Mouse (Mus musculus) spleen, embryonic (tissue): ENCODE measurements around the gene Sost.

ENCODE experiments used
- CTCF ChIA-PET: fragments of 350-600 bp; sonication (Branson Sonifier 250); formaldehyde crosslinking; loops from one replicate; lab custom pipeline; 2022; lab: Charles Lee

Sost gene

DNA sequence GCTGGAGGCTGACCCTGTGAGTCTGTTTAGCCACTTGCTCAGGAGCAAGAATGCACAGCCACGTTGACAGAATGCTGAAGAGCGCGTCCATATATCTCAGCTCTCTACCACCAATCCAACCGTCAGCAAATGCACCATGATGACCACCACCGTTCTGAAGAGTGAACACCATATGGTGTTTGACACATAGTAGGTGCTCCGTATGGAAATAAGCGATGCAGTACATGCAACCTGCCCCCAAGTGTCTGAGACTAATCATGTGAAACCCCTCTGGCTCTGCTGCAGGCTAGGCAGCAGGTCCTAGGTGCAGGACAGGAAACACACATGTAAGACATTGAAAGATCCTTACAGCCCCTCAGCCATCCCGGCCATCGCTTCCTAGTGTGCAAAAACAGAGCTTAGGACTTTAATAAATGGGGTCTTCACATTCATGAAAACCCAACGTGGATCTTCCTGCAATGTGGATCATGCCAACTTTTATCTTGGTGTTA is 16.7 kb upstream of the Sost start:
- CTCF ChIA-PET: no interaction called here

DNA sequence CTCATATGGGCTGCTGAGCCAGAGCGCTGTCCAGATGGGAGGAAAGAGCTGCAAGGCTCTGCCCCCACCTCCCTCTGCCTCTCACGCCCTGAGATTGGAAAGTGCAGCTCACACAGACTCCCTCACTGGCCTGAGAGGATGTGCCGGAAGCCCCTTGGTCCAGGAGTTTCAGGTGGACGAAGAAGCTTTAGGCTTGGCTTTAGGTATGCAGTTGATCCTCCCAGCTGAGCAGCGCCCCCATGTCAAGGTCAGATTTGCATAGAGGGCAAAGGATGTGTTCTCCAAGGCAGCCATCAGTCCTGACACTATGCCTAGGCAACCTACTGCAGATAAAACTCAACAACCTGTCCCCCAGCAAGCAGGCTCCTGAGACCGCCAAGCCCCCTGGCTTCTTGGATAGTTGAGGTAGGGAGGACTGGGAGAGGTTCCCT is 16.2 kb upstream of the Sost start:
- CTCF ChIA-PET: no interaction called here

DNA sequence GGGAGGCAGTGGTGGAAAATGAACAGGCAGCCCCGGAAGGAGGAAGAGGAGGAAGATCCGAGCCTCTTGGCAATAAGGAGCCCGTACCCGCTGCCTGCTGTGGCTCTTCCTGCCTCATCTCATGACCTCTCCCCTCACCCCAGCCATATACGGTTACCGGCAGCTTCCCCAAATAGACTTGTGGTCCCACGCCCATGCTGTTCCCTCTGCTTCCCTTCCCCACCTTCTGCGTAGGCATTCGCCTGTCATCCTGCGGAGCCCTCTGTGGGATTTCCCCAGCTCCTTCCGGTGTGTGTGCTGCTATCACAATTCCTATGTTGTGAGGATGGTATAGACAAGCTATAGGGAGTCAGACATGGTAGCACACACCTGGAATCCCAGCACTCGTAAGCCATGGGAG is 15.0 kb upstream of the Sost start:
- CTCF ChIA-PET: interaction anchor here (1.1 kb wide), 1 partner anchor 12 kb away, joined by 3 read pairs; no protein-coding TSS in a partner anchor

DNA sequence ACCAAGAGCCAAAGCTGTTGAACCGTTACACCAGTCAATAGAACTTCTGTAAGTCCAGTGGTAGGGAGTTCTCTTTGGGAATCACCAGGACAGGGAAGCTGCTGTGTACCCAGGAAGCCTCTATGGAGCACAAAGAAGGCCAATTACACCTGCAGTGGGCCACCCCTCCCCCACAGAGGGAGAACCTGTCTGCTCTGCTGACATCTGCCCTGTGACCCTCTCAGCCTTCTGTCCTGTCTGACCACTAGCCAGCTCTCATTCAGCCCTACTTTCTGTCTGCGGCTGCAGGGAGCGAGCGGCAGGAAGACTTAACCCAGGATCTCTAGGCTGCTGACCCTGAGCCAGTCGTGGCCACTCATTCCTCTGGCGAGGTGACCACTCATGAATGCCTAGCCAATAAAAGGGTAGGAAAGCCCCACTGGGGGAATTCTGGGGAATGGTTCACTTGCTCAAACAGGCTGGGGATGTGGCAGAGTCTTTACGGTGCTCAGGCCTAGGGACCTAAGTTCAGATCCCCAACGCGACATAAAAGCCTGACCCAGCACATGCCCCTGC is 13.9 kb upstream of the Sost start:
- CTCF ChIA-PET: no interaction called here

DNA sequence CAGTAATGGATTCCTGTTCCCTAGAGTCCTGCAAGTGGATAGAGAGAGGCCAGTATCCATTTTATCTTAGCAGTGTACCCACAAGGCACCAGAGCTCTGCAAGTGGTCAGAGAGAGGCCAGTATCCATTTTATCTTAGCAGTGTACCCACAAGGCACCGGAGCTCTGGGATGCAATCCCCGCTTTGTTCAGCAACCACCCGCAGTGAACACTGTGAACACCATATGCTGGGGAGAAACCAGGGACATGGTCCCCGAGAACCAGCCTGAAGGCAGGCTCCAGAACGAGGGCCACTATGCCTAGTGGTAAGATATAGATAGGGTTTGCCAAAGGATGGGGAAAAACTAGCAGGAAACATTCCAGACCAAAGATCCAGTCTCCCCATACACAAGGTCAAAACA is 12.3 kb upstream of the Sost start:
- CTCF ChIA-PET: no interaction called here

DNA sequence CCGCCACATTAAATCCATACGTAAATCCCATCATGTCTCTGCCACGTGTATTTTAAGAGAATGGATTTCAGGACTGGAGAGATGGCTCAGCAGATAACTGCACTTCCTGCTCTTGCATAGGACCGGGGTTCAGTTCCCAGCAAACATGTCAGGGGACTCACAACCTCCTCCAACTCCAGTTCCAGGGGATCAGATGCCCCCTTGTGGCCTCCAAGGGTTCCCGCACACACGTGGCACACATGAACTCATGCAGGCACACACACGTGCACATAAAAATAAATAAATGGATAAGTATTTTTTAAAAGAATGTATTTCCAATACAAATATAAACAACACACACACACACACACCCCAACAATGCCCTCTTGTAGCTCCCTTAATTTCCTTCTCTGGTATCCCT is 10.1 kb upstream of the Sost start:
- CTCF ChIA-PET: interaction anchor here (0.6 kb wide), 1 partner anchor 73 kb away, joined by 3 read pairs; no protein-coding TSS in a partner anchor

DNA sequence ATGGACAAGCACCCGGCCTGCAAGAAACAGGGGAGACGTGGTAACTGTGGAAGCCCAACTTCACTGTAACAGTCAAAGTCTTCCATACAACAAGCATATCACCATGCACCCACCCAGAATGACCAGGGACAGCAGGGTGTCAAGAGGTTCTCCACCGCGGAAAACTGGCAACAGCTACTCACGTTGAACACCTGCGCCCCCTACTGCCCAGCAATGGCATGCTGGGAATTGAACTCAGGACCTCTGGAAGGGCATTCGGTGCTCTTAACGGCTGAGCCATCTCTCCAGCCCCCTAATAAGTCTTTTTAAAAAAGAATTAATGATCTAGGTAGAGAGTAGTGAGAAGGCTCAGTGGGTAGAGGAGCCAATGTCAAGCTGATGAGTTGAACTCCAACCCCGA is 8.1 kb upstream of the Sost start:
- CTCF ChIA-PET: interaction anchor here (1.1 kb wide), 1 partner anchor 12 kb away, joined by 3 read pairs; the partner anchor contains the start of gene Dusp3

DNA sequence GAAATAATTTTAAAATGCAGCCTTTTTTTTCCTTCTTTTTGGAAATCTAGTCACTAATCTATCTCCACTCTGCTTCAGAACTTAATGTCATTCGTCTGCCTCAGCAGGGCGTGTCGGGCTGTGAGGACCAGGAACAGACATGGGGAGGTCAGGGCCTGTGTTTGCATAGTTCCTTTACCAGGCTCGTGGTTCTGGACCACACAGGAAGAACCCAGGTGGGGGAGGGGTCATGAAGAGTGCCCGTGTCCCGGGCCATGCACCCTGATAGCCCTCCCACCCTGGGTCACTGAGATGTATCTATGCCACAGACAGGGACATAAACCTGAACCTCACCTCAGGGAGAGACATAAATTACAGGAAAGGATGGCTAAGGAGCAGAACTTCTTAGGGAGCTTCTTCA is 7.4 kb upstream of the Sost start:
- CTCF ChIA-PET: interaction anchor here (1.1 kb wide), 1 partner anchor 12 kb away, joined by 3 read pairs; the partner anchor contains the start of gene Dusp3

DNA sequence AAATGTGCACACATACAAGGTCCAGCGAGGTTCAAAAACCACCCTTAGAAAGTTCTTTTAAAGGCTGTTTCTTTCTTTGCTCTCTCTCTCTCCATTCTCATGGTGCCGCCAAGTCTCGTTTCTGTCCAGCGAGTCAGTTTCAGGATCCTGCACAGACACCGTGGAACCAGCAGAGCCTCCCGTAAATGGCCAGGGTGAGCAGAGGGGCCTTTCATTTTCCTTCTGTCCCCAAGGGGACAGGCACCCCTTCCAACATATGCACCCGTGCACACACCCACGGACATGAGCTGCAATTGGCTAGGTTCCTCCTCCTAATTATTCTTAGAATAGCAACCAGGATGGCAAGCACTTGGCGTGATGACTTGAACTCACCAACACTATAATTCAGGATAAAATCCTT is 6.7 kb upstream of the Sost start:
- CTCF ChIA-PET: interaction anchor here (0.5 kb wide), 1 partner anchor 11 kb away, joined by 5 read pairs; the partner anchor contains the start of gene Cfap97d1

DNA sequence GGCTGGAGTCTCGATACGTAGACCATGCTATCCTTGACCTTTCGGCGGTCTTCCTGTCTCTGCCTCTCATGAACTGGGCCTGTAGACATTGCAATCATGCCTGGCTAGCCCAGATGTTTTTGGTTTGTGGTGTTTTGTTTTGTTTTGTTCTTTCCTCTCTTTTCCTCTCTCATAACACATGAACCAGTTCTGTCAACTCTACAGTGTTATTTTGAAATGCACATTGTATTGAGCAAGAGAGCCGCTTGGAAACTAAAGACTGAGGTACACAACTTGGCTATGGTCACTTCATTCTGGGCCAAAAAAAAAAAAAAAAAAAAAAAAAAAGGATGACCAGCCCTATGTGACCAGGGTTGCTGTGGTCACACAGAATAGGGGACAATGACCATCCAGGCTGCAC is 5.8 kb upstream of the Sost start:
- CTCF ChIA-PET: no interaction called here

DNA sequence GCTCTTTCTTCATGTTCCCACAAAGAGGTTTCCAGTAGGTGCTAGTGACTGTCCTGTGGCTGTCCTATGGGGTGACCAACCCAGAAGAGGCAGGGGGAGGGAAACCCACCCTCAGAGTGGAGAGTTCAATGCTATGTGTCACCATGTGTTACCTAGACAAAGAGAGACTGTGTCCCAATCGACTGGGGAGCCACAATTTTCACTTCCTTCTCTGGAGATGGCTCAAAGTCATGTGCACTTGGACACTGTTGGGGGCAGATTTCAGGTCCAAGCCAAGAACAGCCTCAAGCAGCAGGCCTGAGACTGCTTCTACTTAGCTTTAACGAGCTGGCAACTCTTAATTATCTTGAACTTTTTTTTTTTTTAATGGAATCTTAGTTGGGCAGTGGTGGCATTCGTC is 5.3 kb upstream of the Sost start:
- CTCF ChIA-PET: no interaction called here

DNA sequence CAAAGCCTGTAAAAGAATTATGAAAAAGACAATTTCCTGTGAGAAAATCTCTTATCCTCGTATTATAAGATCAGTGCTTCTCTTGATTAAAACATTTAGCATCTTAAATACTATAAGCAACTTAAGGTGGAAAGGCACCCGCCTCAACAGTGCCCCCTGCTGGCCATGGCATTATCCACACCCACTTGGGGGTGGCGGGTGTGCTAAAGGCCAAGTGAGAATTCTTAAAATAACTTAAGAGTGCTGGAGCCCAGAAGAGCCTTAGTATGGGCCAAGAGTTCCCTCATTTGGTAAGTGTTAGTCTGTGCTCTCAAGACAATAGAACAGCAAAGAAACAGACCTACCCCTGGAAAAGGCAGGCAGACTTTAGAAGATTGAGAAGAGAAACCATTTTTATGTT is 4.6 kb upstream of the Sost start:
- CTCF ChIA-PET: no interaction called here

DNA sequence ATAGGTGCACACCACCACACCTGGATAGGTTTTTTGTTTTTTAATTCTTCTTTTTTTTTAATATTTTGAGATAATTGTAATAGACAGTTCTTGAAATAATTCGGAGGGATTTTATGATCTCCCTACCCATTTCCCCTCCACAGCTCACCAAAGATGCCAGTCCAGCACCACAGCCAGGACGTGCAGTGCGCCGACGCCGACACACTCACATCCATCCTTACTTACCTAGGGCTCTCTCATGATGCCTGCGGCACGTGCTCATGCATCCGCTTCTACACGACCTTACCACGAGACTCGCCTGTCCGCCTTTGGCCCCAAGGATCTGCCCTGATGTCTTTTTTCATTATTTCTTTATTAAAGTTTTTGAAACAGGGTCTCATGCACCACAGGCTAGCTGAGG is 3.0 kb upstream of the Sost start:
- CTCF ChIA-PET: interaction anchor here (0.7 to 0.8 kb wide), 2 partner anchors 12 to 70 kb away, joined by 3 to 5 read pairs; no protein-coding TSS in a partner anchor

DNA sequence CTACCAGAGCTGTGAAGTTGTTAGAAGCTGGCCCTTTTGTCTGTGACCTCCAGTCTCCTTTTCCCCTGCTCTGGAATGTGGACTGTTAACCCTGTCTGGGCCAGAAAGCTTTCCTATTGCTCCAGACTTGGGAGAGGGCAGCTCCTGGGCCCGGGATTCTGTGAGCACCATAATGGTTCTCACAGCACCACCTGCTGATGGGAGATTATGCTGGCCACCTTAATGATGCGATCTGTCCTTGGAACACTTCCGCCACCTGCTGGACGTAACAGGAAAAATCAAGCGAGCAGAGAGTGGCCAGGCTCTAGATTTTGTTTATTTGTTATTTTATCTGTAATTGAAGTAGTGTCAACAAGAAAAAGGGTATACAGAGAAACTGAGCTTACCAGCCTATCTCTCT is 2.0 kb upstream of the Sost start:
- CTCF ChIA-PET: interaction anchor here (0.7 to 1.2 kb wide), 6 partner anchors 23 to 69 kb away, joined by 3 to 6 read pairs (median 5); no protein-coding TSS in a partner anchor

DNA sequence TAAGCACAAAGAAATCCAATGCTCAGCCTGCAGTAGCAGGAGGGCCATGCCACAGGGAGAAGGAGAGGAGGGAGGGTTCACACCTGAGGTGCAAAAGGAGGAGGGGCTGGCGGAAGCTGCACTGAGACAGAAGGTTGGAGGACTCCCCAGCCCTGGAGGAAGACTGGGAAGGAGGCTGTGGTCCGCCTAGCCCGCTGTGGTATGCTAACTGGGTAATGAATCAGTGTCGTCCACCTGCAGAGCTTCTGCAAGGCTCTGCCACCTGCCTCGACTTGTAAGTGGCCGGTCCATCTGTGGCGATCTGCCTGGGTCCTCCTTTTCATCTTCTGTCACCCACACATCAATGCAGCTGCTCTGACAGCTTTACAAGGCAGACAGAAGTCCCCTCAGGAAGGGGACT is 1.5 kb upstream of the Sost start:
- CTCF ChIA-PET: interaction anchor here (0.7 to 1.2 kb wide), 5 partner anchors 22 to 54 kb away, joined by 3 to 6 read pairs (median 5); no protein-coding TSS in a partner anchor

DNA sequence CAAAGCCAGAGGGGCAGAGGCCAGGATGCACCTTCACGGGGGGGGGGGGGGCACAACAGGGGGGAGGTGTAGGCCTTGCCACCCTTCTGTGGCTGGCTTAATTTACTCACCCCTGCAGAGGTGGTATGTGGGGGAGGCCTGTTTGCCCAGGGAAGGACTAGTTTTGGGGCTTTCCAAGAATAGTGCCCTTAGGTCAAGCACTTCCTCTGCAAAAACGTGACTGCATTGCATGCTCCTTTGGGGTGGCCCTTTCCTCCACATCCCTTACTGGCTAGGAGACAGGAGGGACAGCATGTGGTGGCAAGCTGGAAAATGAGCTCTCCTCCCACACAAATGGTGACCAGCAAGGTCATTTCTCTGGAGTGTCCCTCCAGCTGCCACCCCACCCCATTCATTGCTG is 1.3 kb downstream of the Sost start:
- CTCF ChIA-PET: interaction anchor here (0.6 to 2.0 kb wide), 3 partner anchors 14 to 62 kb away, joined by 6 to 11 read pairs (median 7); no protein-coding TSS in a partner anchor

DNA sequence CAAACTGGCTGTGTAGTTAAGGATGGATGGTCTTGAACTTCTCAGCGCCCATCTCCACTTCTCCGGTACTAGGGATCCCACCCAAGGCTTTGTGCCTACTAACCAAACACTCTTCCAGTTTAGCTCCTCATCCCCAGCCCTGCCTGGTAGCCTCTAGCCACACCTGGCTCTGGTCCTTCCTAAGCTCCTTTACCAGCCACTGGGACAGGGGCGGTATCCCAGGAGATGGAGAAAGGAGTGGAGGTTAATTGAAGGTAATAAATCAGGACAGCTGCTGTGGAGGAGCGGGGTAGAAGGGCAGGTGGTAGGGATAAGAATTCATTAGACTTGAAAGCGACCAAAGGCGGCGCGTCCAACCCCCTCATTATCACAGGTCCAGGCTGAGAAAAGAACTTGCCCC is 2.2 kb downstream of the Sost start:
- CTCF ChIA-PET: interaction anchor here (0.6 to 2.0 kb wide), 3 partner anchors 13 to 169 kb away, joined by 7 to 11 read pairs (median 8); no protein-coding TSS in a partner anchor

DNA sequence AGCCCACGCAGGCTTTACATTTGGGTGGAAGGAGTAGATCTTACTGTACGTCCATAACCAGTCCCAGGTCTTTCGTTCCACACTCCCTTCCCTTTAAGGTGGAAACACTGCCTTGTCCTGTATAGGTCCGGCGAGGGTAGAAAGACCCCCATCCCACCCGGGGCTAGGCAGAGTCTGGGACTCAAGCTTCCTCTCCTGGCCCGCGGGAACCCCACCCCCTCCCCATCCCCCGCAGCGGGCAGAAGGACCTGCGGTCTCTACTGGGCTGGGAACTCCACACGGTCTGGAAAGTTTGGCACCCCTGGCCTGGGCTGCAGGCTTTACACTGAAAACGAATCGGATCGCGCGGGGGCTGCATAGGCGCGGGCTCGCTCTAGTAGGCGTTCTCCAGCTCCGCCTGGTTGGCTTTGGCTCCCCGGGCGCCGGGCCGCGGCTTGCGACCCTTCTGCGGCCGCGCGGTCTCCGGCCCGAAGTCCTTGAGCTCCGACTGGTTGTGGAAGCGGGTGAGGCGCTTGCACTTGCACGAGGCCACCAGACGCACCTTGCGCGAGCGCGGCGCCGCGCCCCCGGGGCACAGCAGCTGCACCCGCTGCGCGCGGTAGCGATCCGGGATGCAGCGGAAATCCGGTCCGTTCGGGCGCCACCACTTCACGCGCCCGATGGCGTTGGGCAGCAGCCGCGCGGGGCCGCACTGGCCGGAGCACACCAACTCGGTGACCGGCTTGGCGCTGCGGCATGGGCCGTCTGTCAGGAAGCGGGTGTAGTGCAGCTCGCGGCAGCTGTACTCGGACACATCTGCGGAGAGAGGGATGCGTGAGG is 3.1 kb downstream of the Sost start:
- CTCF ChIA-PET: interaction anchor here (0.6 kb wide), 1 partner anchor 82 kb away, joined by 3 read pairs; no protein-coding TSS in a partner anchor

DNA sequence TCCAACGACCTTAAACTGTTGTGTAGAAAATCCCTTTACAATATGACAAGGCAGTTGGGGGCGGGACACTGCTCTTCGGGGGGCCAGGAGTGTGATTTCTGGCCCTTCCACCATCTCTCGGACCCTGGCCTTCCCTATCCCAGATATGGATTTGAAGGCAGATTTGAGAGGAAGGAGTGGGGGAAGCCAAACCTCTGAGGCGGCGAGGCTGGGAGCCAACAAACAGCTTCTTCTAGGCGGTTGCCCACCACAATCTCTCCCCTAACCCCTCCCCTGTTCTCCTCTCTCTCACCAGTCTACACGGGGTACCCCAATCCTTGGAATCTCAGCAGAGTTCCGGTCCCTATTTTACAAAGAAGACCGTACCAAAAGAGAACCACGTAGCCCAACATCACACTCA is 3.8 kb downstream of the Sost start:
- CTCF ChIA-PET: no interaction called here

DNA sequence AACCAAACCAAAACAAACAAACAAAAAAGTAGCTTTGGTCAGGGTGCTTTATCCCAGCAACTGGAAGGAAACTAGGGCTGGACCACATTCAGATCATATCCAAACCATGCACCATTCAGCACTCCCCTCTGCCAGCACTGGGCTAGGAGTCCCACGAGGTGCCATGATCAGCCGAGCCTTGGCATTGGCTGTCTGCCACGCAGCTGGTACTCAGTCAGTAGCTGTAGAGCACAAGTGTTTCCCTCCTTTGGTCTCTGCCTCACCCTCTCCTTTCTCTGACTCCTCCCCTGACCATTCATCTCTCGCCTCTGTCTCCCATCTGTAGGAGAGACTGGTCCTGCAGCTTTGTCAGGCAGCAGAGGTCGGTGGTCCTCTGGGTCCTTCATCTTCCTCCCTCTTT is 9.3 kb downstream of the Sost start:
- CTCF ChIA-PET: interaction anchor here (0.8 kb wide), 1 partner anchor 327 kb away, joined by 3 read pairs; the partner anchor contains the start of gene Tmub2

DNA sequence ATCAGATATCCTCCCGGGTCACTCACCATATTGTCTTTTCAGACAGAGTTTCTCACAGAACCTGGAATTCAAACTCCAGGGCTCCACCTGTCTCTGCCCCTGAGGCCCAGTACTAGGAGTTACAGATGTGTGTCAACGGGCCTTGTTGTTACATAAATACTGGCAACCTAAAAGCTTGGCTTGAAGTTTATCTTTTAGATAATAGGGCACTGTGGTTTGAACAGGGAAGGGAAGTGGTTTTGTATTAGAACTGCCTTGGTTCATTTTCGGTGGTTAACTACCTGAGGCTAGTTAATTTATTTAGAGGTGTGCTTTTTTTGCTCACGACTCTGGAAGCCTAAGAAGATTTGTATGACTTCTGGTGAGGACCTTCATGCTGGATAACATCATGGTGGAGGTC is 13.4 kb downstream of the Sost start:
- CTCF ChIA-PET: no interaction called here
